Mouse (Mus musculus): ENCODE data around the gene Hamp.
"Not testable (repeated sequence)": the region's sequence is repeated elsewhere in the genome, so short reads cannot be mapped to it uniquely, and the experiment has no call there.

The Hamp gene

GRCm38 (mm10) chr7:30956756-30957366, 13.0 kb upstream of the Hamp start, which contains the start of gene Usf2:
Gene Usf2 (minus strand): TSS chr7:30956803.
- CTCF ChIA-PET, result interaction anchor here (0.5 to 0.6 kb wide), 2 partner anchors 57 to 107 kb away, joined by 3 to 6 read pairs; no protein-coding TSS in a partner anchor

- CTCF ChIA-PET, result interaction anchor here (0.5 to 0.6 kb wide), 2 partner anchors 56 to 107 kb away, joined by 3 to 6 read pairs; no protein-coding TSS in a partner anchor
Observed at GRCm38 (mm10) chr7:30956357-30956751, 12.5 kb upstream of the Hamp start.

- CTCF ChIA-PET, result interaction anchor here (0.6 to 1.1 kb wide), 3 partner anchors 69 to 82 kb away, joined by 4 to 6 read pairs (median 4); no protein-coding TSS in a partner anchor
Observed at GRCm38 (mm10) chr7:30955584-30956356, 11.9 kb upstream of the Hamp start.

- CTCF ChIA-PET, result interaction anchor here (0.5 to 1.1 kb wide), 5 partner anchors 68 to 143 kb away, joined by 3 to 6 read pairs (median 4); no protein-coding TSS in a partner anchor
Observed at GRCm38 (mm10) chr7:30954971-30955520, 11.2 kb upstream of the Hamp start.

GRCm38 (mm10) chr7:30954036-30954435, 10.2 kb upstream of the Hamp start:
- CTCF ChIA-PET, result interaction anchor here (0.7 kb wide), 1 partner anchor 35 kb away, joined by 3 read pairs; no protein-coding TSS in a partner anchor

- CTCF ChIA-PET, result interaction anchor here (0.7 kb wide), 1 partner anchor 35 kb away, joined by 3 read pairs; no protein-coding TSS in a partner anchor
Observed at GRCm38 (mm10) chr7:30953459-30953858, 9.6 kb upstream of the Hamp start.

GRCm38 (mm10) chr7:30952441-30953265, 8.8 kb upstream of the Hamp start:
- CTCF ChIA-PET, result no interaction called here

GRCm38 (mm10) chr7:30949902-30950301, 6.1 kb upstream of the Hamp start:
- CTCF ChIA-PET, result not testable (repeated sequence)

- CTCF ChIA-PET, result no interaction called here
Observed at GRCm38 (mm10) chr7:30945876-30946275, 2.0 kb upstream of the Hamp start.

GRCm38 (mm10) chr7:30945466-30945865, 1.6 kb upstream of the Hamp start:
- CTCF ChIA-PET, result not testable (repeated sequence)

- CTCF ChIA-PET, result not testable (repeated sequence)
Observed at GRCm38 (mm10) chr7:30944706-30945105, 874 bp upstream of the Hamp start.

- CTCF ChIA-PET, result not testable (repeated sequence)
Observed at GRCm38 (mm10) chr7:30942365-30942764, 1.5 kb downstream of the Hamp start.

- CTCF ChIA-PET, result interaction anchor here (0.7 kb wide), 1 partner anchor 167 kb away, joined by 8 read pairs; no protein-coding TSS in a partner anchor
Observed at GRCm38 (mm10) chr7:30940070-30940469, 3.8 kb downstream of the Hamp start.

- CTCF ChIA-PET, result not testable (repeated sequence)
Observed at GRCm38 (mm10) chr7:30935422-30936099, 8.3 kb downstream of the Hamp start.

GRCm38 (mm10) chr7:30924581-30924980, 19.3 kb downstream of the Hamp start, which contains the start of gene Hamp2:
Gene Hamp2 (minus strand): TSS chr7:30924681.
- CTCF ChIA-PET, result not testable (repeated sequence)

- CTCF ChIA-PET, result no interaction called here
Observed at GRCm38 (mm10) chr7:30924071-30924470, 19.8 kb downstream of the Hamp start.

GRCm38 (mm10) chr7:30922490-30922889, 21.3 kb downstream of the Hamp start:
- CTCF ChIA-PET, result not testable (repeated sequence)

GRCm38 (mm10) chr7:30920217-30920616, 23.6 kb downstream of the Hamp start:
- CTCF ChIA-PET, result no interaction called here

GRCm38 (mm10) chr7:30917219-30917618, 26.6 kb downstream of the Hamp start:
- CTCF ChIA-PET, result no interaction called here

GRCm38 (mm10) chr7:30916713-30917112, 27.1 kb downstream of the Hamp start:
- CTCF ChIA-PET, result no interaction called here

- CTCF ChIA-PET, result no interaction called here
Observed at GRCm38 (mm10) chr7:30914732-30915131, 29.1 kb downstream of the Hamp start, which contains the start of gene Mag. Gene Mag (minus strand): TSS chr7:30914873.

Data from spleen, embryonic (tissue).